Mouse (Mus musculus) kidney, embryonic 14.5 days (tissue): ENCODE data around the gene Ksr2. TPM values are rescaled to one million over a fixed set of nuclear protein-coding genes. Genes with fewer than 3 reads are reported as not detected.

Experiments
- ATAC-seq: fragments of 200-750 bp; cut with Nextera tagmentation; 2 replicates; pipeline ENCODE4 v1.8.0; 2017; ENCODE audit warnings: moderate number of reproducible peaks, mild to moderate bottlenecking, moderate TSS enrichment, moderate library complexity; ENCODE audit not compliant: low FRiP score, low TSS enrichment
- H3K27ac ChIP-seq: fragments of 300-500 bp; sonication (generic); 2 replicates; pipeline ENCODE4 v1.5.1; 2014; ENCODE audit warnings: low read depth, mild to moderate bottlenecking, low read length, moderate library complexity, mixed read lengths
- H3K27me3 ChIP-seq: fragments of 300-500 bp; sonication (generic); 2 replicates; pipeline ENCODE4 v1.6.1; 2014; ENCODE audit warnings: mild to moderate bottlenecking, low read length; ENCODE audit not compliant: control insufficient read depth, insufficient read depth
- H3K36me3 ChIP-seq: fragments of 300-500 bp; sonication (generic); 2 replicates; pipeline ENCODE4 v1.6.1; 2014; ENCODE audit warnings: low read length, mixed read lengths; ENCODE audit not compliant: control insufficient read depth, insufficient read depth
- H3K4me1 ChIP-seq: fragments of 300-500 bp; sonication (generic); 2 replicates; pipeline ENCODE4 v1.6.1; 2014; ENCODE audit warnings: low read length, mixed read lengths; ENCODE audit not compliant: control insufficient read depth, insufficient read depth
- H3K4me2 ChIP-seq: fragments of 300-500 bp; sonication (generic); replicated peaks from 2 replicates; pipeline ENCODE4 v1.6.1; 2014; ENCODE audit warnings: low read depth, mild to moderate bottlenecking, low read length
- H3K4me3 ChIP-seq: fragments of 300-500 bp; sonication (generic); 2 replicates; pipeline ENCODE4 v1.5.1; 2014; ENCODE audit warnings: mild to moderate bottlenecking, low read length
- H3K9ac ChIP-seq: fragments of 300-500 bp; sonication (generic); 2 replicates; pipeline ENCODE4 v1.6.1; 2014; ENCODE audit warnings: low read depth, mild to moderate bottlenecking, low read length, moderate library complexity
- H3K9me3 ChIP-seq: fragments of 300-500 bp; sonication (generic); 2 replicates; pipeline ENCODE4 v1.6.1; 2016; ENCODE audit warnings: low read length; ENCODE audit not compliant: control insufficient read depth
- WGBS: fragments of 180-500 bp; shearing (Covaris S2); extraction: QIAGEN DNeasy Blood & Tissue Kit; methylation state at CpG from one replicate; pipeline ENCODE4 v1.1.7; 2014; 5-methylcytosine and 5-hydroxymethylcytosine counted together
- polyA plus RNA-seq: library from polyadenylated mRNA; unstranded; fragments of >200 nt; fragmentation: Nextera tagmentation; extraction: Ambion mirVana; gene quantifications from 2 replicates; pipeline ENCODE4 v1.2.1, GENCODE M21; 2014

The Ksr2 gene
- polyA plus RNA-seq, 1 experiment from 2014 or later, result 0.58 TPM

GRCm38 (mm10) chr5:117504431-117504830 is 90.6 kb downstream of the Ksr2 start:
- Histone ChIP-seq H3K9me3 (no peaks in the 10 kb centered on the region; the same call in 1 of the 2 replicates), H3K27ac (no peak overlapping the region), H3K4me3 (no peak overlapping the region), H3K9ac (no peak overlapping the region), H3K36me3 (no peaks in the 10 kb centered on the region), H3K4me2 (no peak overlapping the region), H3K27me3 (no peaks in the 10 kb centered on the region), H3K4me1 (no peaks in the 10 kb centered on the region)
- WGBS, result 85% methylated on average over 5 of the region's 5 CpGs
- no peak for ATAC-seq

- WGBS, result 67% methylated on average over 10 of the region's 10 CpGs
- H3K9ac ChIP-seq, result no peak overlapping the region
- H3K4me1 ChIP-seq, result peaks cover 4% of the 10 kb centered on the region; the same call in 1 of the 2 replicates
- H3K9me3 ChIP-seq, result no peaks in the 10 kb centered on the region; the same call in 1 of the 2 replicates
- no peaks in the 10 kb centered on the region for H3K27me3 ChIP-seq
- no peak overlapping the region for H3K27ac ChIP-seq
- no peak overlapping the region for H3K4me2 ChIP-seq
- H3K36me3 ChIP-seq, result no peaks in the 10 kb centered on the region
- H3K4me3 ChIP-seq, result no peak overlapping the region
- 0 out of 2 replicates have a peak, but pooled peaks have one; percentile 28 for ATAC-seq
Observed at GRCm38 (mm10) chr5:117505204-117505603, 91.4 kb downstream of the Ksr2 start.

GRCm38 (mm10) chr5:117505769-117506168 is 92.0 kb downstream of the Ksr2 start:
- ATAC-seq, result no peak
- 70% methylated on average over 7 of the region's 7 CpGs for WGBS
- H3K36me3 ChIP-seq, result no peaks in the 10 kb centered on the region

GRCm38 (mm10) chr5:117506406-117506805 is 92.6 kb downstream of the Ksr2 start:
- H3K9ac ChIP-seq, result no peak overlapping the region

More at GRCm38 (mm10) chr5:117505769-117506168, 92.0 kb downstream of the Ksr2 start:
- no peak overlapping the region for H3K4me2 ChIP-seq
- no peaks in the 10 kb centered on the region for H3K27me3 ChIP-seq
- no peaks in the 10 kb centered on the region for H3K9me3 ChIP-seq
- H3K4me1 ChIP-seq, result peaks cover 4% of the 10 kb centered on the region; the same call in 1 of the 2 replicates
- H3K4me3 ChIP-seq, result no peak overlapping the region
- H3K27ac ChIP-seq, result no peak overlapping the region
- no peak overlapping the region for H3K9ac ChIP-seq

GRCm38 (mm10) chr5:117509511-117510375 is 95.9 kb downstream of the Ksr2 start:
- peaks cover 4% of the 10 kb centered on the region; the same call in 1 of the 2 replicates for H3K4me1 ChIP-seq
- H3K36me3 ChIP-seq, result no peaks in the 10 kb centered on the region
- H3K27ac ChIP-seq, result no peak overlapping the region
- ATAC-seq, result 0 out of 2 replicates have a peak, but pooled peaks have one; percentile 5
- H3K27me3 ChIP-seq, result no peaks in the 10 kb centered on the region
- 39% methylated on average over 22 of the region's 22 CpGs for WGBS
- H3K4me3 ChIP-seq, result no peak overlapping the region
- no peak overlapping the region for H3K4me2 ChIP-seq
- no peaks in the 10 kb centered on the region for H3K9me3 ChIP-seq
- no peak overlapping the region for H3K9ac ChIP-seq

More at GRCm38 (mm10) chr5:117506406-117506805, 92.6 kb downstream of the Ksr2 start:
- Histone ChIP-seq H3K4me3 (no peak overlapping the region), H3K9me3 (no peaks in the 10 kb centered on the region), H3K27ac (peak overlapping the region; percentile 51; the same call in 1 of the 2 replicates), H3K4me2 (no peak overlapping the region), H3K27me3 (no peaks in the 10 kb centered on the region), H3K4me1 (peaks cover 4% of the 10 kb centered on the region; the same call in 1 of the 2 replicates), H3K36me3 (no peaks in the 10 kb centered on the region)
- ATAC-seq, result no peak
- 26% methylated on average over 13 of the region's 13 CpGs for WGBS

GRCm38 (mm10) chr5:117510864-117511263 is 97.1 kb downstream of the Ksr2 start:
- WGBS, result 72% methylated on average over 10 of the region's 10 CpGs
- ATAC-seq, result no peak

GRCm38 (mm10) chr5:117515396-117515795 is 101.6 kb downstream of the Ksr2 start:
- no peak overlapping the region for H3K4me2 ChIP-seq
- H3K4me3 ChIP-seq, result no peak overlapping the region
- ATAC-seq, result no peak
- no peak overlapping the region for H3K27ac ChIP-seq
- no peak overlapping the region for H3K9ac ChIP-seq
- 86% methylated on average over 12 of the region's 12 CpGs for whole genome bisulfite sequencing
- no peaks in the 10 kb centered on the region for H3K36me3 ChIP-seq
- no peaks in the 10 kb centered on the region for H3K9me3 ChIP-seq
- no peaks in the 10 kb centered on the region for H3K4me1 ChIP-seq
- no peaks in the 10 kb centered on the region for H3K27me3 ChIP-seq

More at GRCm38 (mm10) chr5:117510864-117511263, 97.1 kb downstream of the Ksr2 start:
- H3K36me3 ChIP-seq, result no peaks in the 10 kb centered on the region
- H3K27me3 ChIP-seq, result no peaks in the 10 kb centered on the region
- H3K4me2 ChIP-seq, result no peak overlapping the region
- no peak overlapping the region for H3K4me3 ChIP-seq
- no peaks in the 10 kb centered on the region for H3K9me3 ChIP-seq
- H3K4me1 ChIP-seq, result peaks cover 4% of the 10 kb centered on the region; the same call in 1 of the 2 replicates
- H3K9ac ChIP-seq, result no peak overlapping the region
- no peak overlapping the region for H3K27ac ChIP-seq

- Histone ChIP-seq H3K4me3 (no peak overlapping the region), H3K36me3 (no peaks in the 10 kb centered on the region), H3K9ac (no peak overlapping the region), H3K4me1 (no peaks in the 10 kb centered on the region), H3K27ac (no peak overlapping the region), H3K27me3 (no peaks in the 10 kb centered on the region), H3K4me2 (no peak overlapping the region), H3K9me3 (no peaks in the 10 kb centered on the region)
- 62% methylated on average over 7 of the region's 7 CpGs for WGBS
- ATAC-seq, result no peak
Observed at GRCm38 (mm10) chr5:117515861-117516260, 102.1 kb downstream of the Ksr2 start.

- Histone ChIP-seq H3K4me2 (no peak overlapping the region), H3K9ac (no peak overlapping the region), H3K4me1 (no peaks in the 10 kb centered on the region), H3K27me3 (no peaks in the 10 kb centered on the region), H3K9me3 (no peaks in the 10 kb centered on the region), H3K36me3 (no peaks in the 10 kb centered on the region), H3K4me3 (no peak overlapping the region), H3K27ac (no peak overlapping the region)
- ATAC-seq, result peak; percentile 38; the same call in 1 of the 2 replicates
- WGBS, result 3% methylated on average over 8 of the region's 8 CpGs
Observed at GRCm38 (mm10) chr5:117516597-117516996, 102.8 kb downstream of the Ksr2 start.
